Mouse (Mus musculus) thymus, postnatal 14 days (tissue): ENCODE results near the gene Trove2.
"Not testable (repeated sequence)": the region's sequence is repeated elsewhere in the genome, so short reads cannot be mapped to it uniquely, and the experiment has no call there.

Experiments used
- DNase-seq: peaks from one replicate; pipeline ENCODE4 v3.0.0; 2021

The Trove2 gene

GRCm38 (mm10) chr1:143738811-143739210 lies 38.1 kb downstream of the Trove2 start:
- no peak for DNase-seq

- DNase-seq = no peak
These were observed 42.9 kb downstream of the Trove2 start for GRCm38 (mm10) chr1:143733914-143734410.

GRCm38 (mm10) chr1:143731691-143732090 lies 45.2 kb downstream of the Trove2 start:
- DNase-seq = no peak

GRCm38 (mm10) chr1:143730899-143731298 lies 46.0 kb downstream of the Trove2 start:
- DNase-seq = peak; percentile 47

GRCm38 (mm10) chr1:143727701-143728445 lies 49.0 kb downstream of the Trove2 start:
- DNase-seq = no peak

DNA sequence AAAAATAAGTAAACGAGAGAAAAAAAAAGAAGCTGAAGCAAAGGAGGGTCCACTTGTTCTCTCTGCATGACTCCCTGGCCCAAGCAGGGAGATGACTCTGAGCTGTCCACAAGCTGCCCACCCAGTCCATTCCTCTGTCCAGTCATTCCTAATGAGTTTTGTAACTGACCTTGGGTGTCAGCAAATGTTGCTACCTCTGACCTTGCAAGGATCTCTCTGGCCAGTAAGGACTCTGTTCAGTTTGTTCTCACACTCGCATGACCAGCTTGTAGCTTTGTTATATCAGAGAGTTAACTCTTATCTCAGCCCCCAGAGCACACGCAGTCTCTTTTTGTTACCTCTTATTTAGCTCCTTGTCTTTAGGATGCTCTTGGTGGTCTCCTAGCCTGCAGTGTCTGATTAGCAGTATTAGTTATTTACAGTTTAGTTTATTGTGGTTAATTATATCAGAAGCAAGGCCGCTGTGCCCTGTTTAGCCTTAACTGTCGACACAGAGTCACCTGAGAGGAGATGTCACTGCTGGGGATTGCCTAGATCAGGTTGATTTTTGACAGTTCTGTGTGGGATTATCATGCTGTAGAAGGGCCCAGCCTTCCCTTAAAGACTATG lies 52.3 kb downstream of the Trove2 start:
- no peak for DNase-seq

- DNase-seq = not testable (repeated sequence)
These were observed 60.8 kb downstream of the Trove2 start, which contains the start of gene Glrx2 for GRCm38 (mm10) chr1:143716038-143716437. TSS of gene Glrx2 (plus strand) at chr1:143716338.

- no peak for DNase-seq
These were observed 66.3 kb downstream of the Trove2 start for GRCm38 (mm10) chr1:143710627-143710976.

GRCm38 (mm10) chr1:143709966-143710626 lies 66.8 kb downstream of the Trove2 start:
- DNase-seq = no peak

DNA sequence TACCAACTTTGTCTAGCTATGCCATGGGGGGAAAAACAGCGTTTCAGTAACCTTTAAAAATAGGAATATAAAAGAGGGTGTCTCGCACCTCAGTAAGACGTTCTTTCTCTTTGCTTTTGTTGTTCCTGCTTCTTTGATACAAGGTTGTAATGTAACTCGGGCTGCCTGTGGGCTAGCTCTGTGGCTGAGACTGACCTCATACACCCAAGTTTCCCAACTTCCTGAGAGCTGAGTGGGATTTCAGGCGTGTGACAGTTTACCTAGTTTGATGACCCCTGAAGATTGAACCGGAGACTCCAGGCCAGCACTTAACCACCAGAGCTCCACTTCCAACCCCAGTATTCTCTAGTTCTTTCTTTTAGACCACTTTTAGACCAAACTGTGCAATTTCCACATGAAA lies 68.5 kb downstream of the Trove2 start:
- DNase-seq = no peak

GRCm38 (mm10) chr1:143707006-143707405 lies 69.9 kb downstream of the Trove2 start:
- DNase-seq = no peak

DNA sequence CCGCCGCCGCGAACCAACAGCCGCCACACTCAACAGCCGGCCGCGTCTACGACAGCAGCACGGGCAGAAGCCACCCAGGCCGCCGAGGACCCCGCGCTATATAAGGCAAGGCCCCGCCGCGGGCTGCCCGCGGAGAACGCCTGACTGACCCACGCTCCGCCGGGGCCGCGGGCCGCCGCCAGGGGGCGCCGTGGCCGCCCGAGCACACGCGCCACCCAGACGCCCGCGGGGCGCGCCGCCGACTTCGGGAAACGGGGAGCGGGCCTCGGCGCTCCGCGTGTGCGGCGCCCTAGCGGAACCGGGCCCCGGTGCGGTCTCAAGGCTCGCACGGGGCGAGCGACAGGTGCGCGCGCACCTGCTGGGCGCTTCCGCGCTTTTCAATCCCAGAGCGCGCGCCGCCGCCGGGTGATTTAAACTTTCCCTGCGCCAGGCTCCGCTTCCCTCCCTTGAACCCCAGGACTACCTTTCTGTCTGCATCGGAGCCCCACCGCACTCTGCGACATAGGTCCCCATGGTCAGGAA lies 74.1 kb downstream of the Trove2 start, which contains the start of gene Cdc73:
Gene Cdc73, minus strand, starts transcription at position 153 of the 522 bp plus-strand sequence.
- DNase-seq = peak; percentile 95

DNA sequence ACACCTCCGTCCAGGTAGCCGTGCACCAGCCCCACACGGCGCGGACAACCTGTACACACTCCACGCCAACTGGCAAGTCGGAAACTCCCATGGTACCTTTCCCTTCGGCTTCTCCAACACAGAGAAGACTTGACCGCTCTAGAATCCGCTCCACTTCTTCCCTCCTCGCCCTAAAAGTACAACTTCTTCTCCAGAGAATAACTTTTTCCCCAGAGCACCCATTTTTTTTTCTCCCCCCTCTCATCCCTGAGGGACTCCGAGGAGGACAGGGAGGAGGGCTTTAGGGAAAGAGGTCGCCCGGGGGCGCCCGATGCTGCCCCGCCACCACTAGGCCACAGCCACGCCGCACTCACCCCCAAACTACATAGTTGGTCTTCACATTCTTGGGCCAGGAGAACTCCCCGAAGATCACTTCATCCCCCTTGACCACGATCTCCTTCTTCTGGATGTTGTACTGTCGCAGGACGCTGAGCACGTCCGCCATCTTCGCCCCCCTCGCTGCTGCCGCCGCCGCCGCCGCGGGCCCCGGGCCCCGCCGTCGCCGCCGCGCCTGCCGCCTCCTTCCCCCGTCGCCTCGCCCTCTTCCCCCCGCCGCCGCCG lies 74.6 kb downstream of the Trove2 start:
- no peak for DNase-seq

GRCm38 (mm10) chr1:143701736-143702135 lies 75.1 kb downstream of the Trove2 start:
- no peak for DNase-seq
